Mouse (Mus musculus) activated CD4-positive, CD25-positive, alpha-beta regulatory T cell, adult 4 months (primary cell): Measurements from ENCODE around the gene Fat3. TPM values are rescaled to one million over a fixed set of nuclear protein-coding genes. Genes with fewer than 3 reads are reported as not detected.

Experiments
- ATAC-seq: one replicate; pipeline ENCODE4 v1.8.0; 2017
- polyA plus RNA-seq, 2 experiments: library from polyadenylated mRNA; unstranded; fragments of 100-300 nt; shearing (Covaris generic); gene quantifications; one replicate each; pipeline ENCODE4 v1.2.1; 2017

The Fat3 gene
- polyA plus RNA-seq = under 1 TPM; 0.13 to 0.29 TPM

DNA sequence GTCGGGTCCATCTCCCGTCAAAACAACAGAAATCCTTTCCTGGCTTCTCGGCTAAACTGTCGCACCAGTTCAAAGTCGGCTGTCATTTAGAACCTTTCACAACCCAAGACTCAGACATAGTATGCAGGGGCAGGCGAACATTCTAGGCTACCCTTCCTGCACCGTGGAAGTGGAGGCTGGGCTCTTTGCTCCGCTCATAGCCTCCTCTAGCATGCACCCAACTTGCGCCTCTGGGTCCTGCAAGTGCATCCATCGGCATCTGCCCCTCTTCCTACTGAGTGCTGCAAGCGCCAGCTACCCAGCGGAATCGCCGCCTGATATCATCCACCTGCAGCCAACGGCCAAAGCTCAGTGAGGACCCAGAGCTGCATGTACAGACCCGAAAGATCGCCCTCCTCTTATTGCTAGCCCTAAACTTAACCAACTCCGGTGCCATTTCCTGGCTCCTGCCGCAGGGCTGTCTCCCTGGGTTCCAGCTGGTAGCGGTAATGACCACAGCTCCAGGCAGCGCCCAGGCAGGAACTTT is at the start of gene Fat3:
Gene Fat3 (minus strand): TSS at position 100 of the 526 bp plus-strand sequence.
- no peak for ATAC-seq

- ATAC-seq = no peak
Observed at GRCm38 (mm10) chr9:16532884-16533283, 31.8 kb upstream of the Fat3 start.

DNA sequence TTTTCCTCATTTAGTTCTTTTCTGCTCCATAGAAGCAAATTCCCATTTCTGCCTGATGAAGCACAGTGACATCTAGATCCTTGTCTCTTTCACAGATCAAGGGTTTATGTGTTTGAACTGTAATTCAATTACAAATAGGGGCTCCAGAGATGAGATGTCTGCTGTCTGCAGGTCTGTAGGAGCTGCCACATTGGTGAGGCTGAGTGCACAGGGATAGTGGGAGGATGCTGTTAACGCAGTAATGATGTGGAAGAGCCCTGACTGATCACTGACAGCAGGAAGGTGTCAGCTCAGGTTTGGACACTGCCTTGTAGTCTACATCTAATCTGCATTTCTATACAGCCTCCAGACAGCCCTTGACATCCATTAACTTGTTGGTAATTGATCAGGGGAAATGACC is 16.5 kb upstream of the Fat3 start:
- no peak for ATAC-seq

GRCm38 (mm10) chr9:16512005-16512404 is 10.9 kb upstream of the Fat3 start:
- no peak for ATAC-seq

GRCm38 (mm10) chr9:16503776-16504175 is 2.7 kb upstream of the Fat3 start:
- ATAC-seq = no peak

DNA sequence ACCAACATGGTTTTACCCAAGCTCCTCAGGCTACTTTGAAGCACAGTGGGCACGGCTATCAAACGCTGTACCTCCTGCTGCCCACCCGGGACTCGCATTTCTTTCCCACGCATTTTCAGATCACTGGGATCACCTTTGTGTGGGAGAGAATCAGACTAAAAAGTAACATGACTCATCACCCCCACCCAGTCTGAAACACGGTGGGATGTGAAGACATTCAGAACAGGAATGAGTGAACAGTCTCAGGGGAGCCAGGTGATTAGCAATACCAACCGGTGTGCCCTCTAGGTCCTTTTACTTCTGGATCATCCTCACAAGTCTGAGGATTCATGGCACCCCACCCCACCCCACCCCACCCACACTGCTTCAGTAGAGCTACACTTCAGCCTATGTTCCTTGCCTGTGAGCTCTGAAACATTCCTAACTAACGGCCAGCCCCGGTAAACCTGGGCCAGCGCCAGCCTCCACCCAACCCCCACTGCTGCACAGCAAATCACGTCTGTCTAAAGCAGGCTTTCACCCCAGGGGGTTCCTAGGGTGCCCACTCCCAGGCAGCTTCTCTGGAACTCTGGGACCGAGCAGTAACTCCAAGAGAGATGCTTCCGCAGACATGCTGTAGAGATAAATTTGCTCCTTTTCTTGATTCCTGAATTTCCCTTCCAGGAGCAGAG is 1.7 kb upstream of the Fat3 start:
- ATAC-seq = no peak

- ATAC-seq = no peak
Observed at GRCm38 (mm10) chr9:16501990-16502672, 1.0 kb upstream of the Fat3 start.

- no peak for ATAC-seq
Observed at GRCm38 (mm10) chr9:16500382-16501185, 501 bp downstream of the Fat3 start.

- no peak for ATAC-seq
Observed at GRCm38 (mm10) chr9:16499621-16500381, 1.3 kb downstream of the Fat3 start.

DNA sequence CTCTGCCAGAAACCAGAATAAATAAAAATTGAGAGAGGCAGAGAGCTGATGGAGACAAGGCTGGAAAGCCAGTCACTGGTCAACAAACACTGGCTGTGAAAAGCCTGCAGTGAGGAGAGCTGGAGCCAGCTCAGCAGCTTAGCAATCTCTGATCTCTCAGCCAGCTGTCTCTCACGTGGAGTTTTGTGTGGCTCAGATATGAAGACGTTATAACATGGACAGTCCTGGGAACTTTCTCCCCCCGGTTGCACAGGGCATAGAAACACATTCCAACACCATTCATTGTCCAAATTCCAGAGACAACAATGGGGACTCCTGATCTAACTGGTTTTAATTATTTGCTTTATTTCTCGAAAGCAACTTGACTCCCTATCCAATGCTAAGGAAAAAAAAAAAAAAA is 2.2 kb downstream of the Fat3 start:
- ATAC-seq = no peak

DNA sequence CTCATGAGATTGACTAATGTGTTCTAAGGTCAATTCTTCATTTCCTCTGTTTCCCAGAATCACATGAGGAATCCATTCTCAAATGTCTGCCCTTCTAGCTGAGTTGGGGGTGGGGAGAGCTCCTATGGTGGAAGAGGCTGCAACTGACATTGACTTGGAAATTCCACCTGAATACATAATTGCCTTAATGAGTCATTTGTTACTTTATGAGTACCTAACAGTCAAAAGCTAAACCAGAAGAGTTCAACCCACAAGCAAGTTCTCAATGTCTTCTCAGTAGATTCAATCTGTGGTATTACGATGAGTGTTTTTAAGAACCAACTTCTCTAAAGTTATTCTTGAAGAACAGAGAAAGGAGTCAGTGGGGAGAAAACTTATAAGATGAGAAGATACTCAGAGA is 3.7 kb downstream of the Fat3 start:
- no peak for ATAC-seq

GRCm38 (mm10) chr9:16496331-16496730 is 4.8 kb downstream of the Fat3 start:
- no peak for ATAC-seq

GRCm38 (mm10) chr9:16489661-16490060 is 11.4 kb downstream of the Fat3 start:
- ATAC-seq = no peak

DNA sequence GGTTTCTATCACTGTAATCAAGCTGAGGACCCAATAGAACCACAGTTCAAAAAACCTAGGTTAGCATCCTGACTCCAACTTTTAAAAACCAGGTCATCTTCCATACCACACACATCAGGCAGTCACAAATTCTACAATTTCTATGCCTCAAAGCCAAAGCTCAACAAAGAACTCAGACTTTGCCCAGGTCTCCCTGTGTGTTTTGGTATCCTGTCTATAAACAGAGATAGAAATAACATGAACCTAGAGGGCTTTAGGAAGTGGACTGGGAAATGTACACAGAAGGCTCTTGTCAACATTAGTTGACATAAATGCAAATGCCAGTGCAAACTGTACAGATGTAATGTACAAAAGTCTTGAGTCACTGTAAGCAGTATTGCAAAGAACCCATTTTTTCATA is 13.5 kb downstream of the Fat3 start:
- no peak for ATAC-seq

DNA sequence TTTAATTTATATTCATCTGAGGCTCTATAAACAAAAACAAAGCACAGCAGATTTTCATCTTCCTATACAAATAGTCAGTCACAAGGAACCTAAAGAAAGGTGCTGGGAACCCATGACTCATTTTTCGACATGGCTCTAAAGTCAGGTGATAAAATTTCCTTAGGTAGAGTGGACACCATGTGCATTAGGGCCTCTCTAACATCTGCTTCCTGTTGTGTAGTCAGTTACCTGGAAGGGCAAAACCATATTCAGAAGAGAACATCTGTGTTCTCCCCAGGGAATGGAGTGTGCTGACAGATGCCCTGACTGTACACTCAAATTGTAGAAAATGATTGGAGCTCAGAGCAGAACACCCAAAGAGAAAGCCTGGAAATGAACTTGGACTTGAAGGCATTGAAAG is 14.9 kb downstream of the Fat3 start:
- no peak for ATAC-seq

DNA sequence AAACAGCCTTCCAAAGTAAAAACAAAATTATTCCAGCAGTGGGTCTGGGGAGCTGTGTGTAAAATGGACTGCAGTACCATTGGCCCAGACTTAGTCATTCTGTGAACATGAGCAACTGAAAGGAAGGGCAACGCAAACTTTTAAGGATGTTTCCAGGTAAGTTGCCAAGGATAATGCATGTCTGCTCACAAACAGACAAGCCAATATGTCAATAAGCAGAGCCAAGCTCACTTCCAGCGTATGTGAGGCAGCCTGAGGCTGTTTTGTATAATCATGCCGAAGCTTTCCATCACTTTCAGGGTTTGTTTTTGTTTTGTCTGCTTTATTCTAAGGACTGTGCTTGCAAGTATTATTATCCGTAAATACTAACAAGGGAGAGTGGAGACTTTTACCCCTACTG is 15.9 kb downstream of the Fat3 start:
- no peak for ATAC-seq

GRCm38 (mm10) chr9:16484765-16485164 is 16.3 kb downstream of the Fat3 start:
- no peak for ATAC-seq

GRCm38 (mm10) chr9:16461491-16461890 is 39.6 kb downstream of the Fat3 start:
- no peak for ATAC-seq

- no peak for ATAC-seq
Observed at GRCm38 (mm10) chr9:16460591-16460990, 40.5 kb downstream of the Fat3 start.

DNA sequence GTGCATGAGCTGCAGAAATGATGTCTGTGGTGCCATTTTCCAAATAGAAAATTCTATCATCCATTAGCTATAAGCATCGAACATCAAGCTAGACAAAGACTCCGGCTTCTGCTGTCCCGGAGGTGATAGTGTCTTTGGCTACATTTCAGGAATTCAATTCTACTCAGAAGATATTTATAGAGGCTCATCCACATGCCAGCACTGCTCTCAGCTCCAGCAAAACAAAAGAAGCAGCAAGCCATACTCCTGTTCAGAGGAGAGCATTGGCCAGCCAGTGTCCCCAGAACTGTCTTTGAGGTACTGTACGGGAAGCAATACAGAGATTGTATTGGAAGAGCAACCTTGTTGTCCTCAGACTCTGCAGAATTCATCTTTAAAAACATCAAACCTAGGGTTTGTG is 59.2 kb downstream of the Fat3 start:
- ATAC-seq = no peak

DNA sequence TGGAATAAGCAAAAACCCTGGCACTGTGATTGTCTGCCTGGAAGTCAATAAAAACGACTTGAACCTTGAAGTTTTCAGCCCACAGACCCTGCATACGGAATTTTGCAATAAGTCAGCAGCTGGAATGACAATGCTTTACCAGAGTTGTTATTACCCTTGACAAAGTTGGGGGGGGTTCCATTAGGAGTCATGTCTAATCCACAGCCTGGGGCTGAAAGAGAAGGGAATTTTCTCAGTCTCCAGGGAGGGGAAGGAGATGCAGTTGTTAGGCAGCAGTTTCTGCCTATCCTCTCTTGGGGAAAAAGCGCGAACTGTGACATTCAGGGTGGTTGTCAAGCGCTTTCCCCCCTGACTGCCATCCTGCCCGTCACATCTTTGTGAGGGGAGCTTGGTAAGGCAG is 60.4 kb downstream of the Fat3 start:
- ATAC-seq = no peak

- no peak for ATAC-seq
Observed at GRCm38 (mm10) chr9:16439941-16440340, 61.1 kb downstream of the Fat3 start.

DNA sequence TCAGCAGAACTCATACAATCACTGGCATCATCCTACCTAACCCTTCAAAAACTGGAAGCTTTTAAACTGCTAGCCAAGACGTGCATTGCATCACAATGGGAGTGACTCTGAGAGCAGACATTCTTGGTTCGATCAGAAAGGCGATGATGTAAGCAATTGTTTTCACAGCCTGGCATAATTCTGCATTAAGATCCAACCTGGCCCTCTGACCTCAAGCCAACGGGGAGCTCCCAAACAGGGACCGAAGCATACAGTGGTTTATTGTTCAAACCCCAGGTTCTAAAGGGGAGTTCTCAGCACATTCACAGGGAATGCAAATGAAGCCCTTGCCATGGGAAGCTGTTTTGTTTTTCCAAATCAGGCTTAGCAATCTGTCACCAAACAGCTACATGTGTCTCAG is 63.3 kb downstream of the Fat3 start:
- no peak for ATAC-seq
